Mouse (Mus musculus): Measurements from ENCODE around the gene Usp10. TPM values are rescaled to one million over a fixed set of nuclear protein-coding genes. Genes with fewer than 3 reads are reported as not detected.
A peak's percentile ranks its signal among the peaks of the same experiment; 100 is the strongest.

The Usp10 gene
- polyA plus RNA-seq, 1 experiment from 2014 or later: 127 TPM

DNA sequence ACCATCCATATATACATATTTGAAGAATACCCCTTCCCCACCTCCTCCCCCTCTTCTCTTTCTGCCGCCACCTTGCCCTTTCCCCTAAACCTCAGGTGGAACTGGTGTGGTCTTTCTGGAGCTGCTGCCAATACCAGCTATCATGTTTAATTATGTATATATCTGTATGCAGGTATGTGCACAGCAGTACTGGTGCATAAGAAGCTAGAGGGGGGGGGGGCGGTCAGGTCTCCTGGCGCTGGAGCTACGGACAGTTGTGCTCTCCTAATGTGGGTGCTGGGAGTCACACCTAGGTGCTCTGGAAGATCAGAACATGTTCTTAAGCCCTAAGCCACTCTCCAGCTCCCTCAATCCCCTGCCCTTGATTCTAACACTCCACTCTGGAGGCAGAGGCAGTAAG, 13.1 kb upstream of the Usp10 start:
- H3K27me3 ChIP-seq: peaks cover 29% of the 10 kb centered on the region
- H3K4me3 ChIP-seq: no peak overlapping the region
- no peak overlapping the region for H3K9ac ChIP-seq
- no peaks in the 10 kb centered on the region for H3K9me3 ChIP-seq
- H3K27ac ChIP-seq: no peak overlapping the region
- H3K4me1 ChIP-seq: peaks cover 4% of the 10 kb centered on the region; the same call in 1 of the 2 replicates
- H3K36me3 ChIP-seq: no peaks in the 10 kb centered on the region
- 79% methylated on average over 4 of the region's 4 CpGs for WGBS
- no peak for ATAC-seq (ENCODE audit: insufficient number of reproducible peaks, insufficient read depth, low FRiP score, low TSS enrichment, low read depth)
- no peak overlapping the region for H3K4me2 ChIP-seq

DNA sequence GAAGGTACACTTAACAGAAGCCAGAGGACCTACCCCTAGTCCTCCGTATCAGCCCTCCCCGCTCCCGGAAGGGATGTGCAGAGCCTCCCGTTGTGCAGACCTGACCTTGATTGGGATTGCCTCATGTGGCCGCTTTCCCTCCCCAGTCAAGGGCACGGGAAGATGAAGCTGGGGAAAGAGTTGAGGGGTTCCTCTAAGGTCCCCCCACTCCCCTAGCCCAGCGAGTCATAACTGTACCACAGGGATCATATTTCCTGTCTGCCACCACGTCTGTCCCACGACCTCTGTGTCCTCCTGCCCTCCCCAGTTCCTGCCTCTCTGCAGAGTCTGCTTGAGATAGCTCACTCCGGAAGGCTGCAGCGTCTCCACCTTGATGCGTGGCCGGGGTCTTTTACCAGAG, 12.2 kb upstream of the Usp10 start:
- Histone ChIP-seq H3K4me1 (peaks cover 4% of the 10 kb centered on the region; the same call in 1 of the 2 replicates), H3K36me3 (no peaks in the 10 kb centered on the region), H3K4me3 (no peak overlapping the region), H3K9me3 (no peaks in the 10 kb centered on the region), H3K27ac (no peak overlapping the region), H3K27me3 (peaks cover 29% of the 10 kb centered on the region), H3K9ac (no peak overlapping the region), H3K4me2 (no peak overlapping the region)
- WGBS: 20% methylated on average over 13 of the region's 13 CpGs
- no peak for ATAC-seq (ENCODE audit: insufficient number of reproducible peaks, insufficient read depth, low FRiP score, low TSS enrichment, low read depth)

DNA sequence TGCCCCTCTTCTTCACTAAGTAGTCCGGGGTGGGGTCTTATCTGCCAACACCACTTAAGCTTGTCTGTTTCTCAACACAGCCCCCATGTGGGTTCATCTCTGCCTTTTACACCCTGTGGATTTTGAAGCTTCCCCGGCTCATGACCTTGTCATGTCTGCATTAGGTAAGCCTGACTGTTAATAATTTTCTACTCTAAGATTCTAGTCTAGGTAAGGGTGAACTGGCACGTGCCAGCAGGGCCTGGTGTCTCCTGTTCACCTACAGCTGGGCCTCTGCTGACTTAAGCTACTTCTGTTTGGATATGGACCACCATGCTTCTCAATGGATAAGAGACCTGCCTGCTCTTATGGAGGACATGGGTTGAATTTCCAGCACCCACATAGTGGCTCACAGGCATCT, 8.8 kb upstream of the Usp10 start:
- Histone ChIP-seq H3K4me3 (no peak overlapping the region), H3K9me3 (no peaks in the 10 kb centered on the region), H3K27ac (no peak overlapping the region), H3K27me3 (peaks cover 29% of the 10 kb centered on the region), H3K4me1 (peaks cover 4% of the 10 kb centered on the region; the same call in 1 of the 2 replicates), H3K4me2 (no peak overlapping the region), H3K9ac (no peak overlapping the region), H3K36me3 (no peaks in the 10 kb centered on the region)
- 75% methylated on average over 3 of the region's 3 CpGs for WGBS
- ATAC-seq (ENCODE audit: insufficient number of reproducible peaks, insufficient read depth, low FRiP score, low TSS enrichment, low read depth): no peak

DNA sequence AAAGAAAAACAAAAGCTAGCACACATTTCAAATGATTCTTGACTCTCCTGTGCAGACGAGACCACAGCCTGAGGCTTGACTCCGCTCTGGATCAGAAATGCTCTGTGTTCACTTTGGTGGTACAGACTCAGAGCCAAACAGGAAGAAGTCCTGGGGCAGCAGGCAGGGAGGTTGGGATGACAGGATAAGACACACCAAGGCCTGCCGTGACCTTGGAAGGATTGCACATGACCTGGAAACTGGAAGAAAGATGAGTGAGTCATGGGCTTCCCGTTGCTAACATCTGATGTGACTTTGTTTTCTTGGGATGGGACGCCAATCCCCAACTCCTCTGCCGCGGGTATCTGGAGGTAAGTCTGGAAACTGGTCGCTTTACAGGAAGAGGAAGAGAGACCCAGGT, 8.2 kb upstream of the Usp10 start:
- Histone ChIP-seq H3K4me2 (no peak overlapping the region), H3K4me3 (no peak overlapping the region), H3K9me3 (no peaks in the 10 kb centered on the region), H3K27me3 (peaks cover 28% of the 10 kb centered on the region), H3K27ac (no peak overlapping the region), H3K36me3 (no peaks in the 10 kb centered on the region), H3K9ac (no peak overlapping the region), H3K4me1 (peaks cover 4% of the 10 kb centered on the region; the same call in 1 of the 2 replicates)
- ATAC-seq (ENCODE audit: insufficient number of reproducible peaks, insufficient read depth, low FRiP score, low TSS enrichment, low read depth): no peak
- WGBS: 59% methylated on average over 8 of the region's 8 CpGs

DNA sequence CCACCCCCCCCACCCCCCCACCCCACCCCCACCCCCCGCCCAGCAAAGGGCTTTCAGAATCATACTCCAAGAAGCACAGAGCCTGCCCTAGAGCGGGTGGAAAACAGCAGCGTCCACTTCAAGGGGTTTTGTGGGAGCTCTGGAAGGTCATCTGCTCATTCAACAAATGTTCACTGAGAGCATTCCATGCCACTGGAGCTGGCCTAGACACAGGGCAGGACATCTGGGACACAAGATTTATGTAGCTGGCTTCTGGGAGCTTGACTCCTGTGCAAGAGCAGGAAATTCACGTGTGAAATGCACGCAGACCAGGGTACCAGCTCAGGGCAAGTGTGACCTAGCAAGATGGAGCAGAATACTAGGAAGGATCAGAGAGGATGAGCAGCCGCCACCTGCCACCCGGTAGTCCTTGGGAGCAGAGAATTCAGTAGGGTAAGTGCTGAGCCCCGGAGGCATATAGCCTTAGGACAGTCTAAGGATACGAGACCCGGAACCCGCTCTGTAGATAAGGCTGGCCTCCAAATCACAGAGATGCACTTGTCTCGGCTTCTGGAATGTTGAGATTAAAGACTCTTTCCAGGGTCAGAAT, 5.7 kb upstream of the Usp10 start:
- 49% methylated on average over 12 of the region's 12 CpGs for WGBS
- Histone ChIP-seq H3K4me3 (no peak overlapping the region), H3K4me1 (no peaks in the 10 kb centered on the region), H3K4me2 (no peak overlapping the region), H3K27ac (no peak overlapping the region), H3K9ac (no peak overlapping the region), H3K36me3 (no peaks in the 10 kb centered on the region), H3K9me3 (no peaks in the 10 kb centered on the region), H3K27me3 (peaks cover 6% of the 10 kb centered on the region)
- ATAC-seq (ENCODE audit: insufficient number of reproducible peaks, insufficient read depth, low FRiP score, low TSS enrichment, low read depth): no peak

DNA sequence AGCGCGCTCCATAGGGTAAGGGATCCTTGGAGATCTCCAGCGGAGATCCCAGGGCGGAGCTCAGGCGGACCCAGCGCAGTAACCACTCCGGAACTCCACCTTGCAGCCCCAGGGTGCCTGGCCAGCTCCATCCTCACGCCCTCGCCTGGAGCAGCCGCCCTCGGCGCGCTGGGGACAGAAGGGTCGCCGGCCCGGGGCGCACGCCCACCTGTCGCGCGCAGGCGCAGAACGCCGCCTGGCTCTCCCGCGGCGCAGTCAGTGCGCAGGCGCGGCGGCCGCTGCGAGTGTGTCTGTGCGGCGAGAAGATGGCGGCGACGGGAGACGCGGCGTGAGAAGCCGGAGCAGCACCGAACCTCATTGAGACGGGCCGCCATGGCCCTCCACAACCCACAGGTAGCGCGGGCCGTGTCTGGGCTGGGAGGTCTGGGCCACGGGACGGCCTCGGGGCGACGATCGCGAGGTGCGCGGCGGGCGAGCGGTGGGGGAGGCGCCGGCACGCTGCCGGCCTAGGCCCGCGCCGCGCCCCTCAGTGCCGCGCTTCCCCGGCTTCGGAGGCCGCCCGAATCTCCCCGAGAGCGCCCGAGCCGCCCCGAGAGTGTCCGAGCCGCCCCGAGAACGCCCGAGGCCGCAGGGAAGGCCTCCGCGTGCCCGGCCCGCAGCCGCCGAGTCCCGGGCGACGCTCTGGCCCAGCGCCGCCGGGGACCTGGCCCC, 542 bp downstream of the Usp10 start, which contains the start of gene Gm20388:
Gene Gm20388, plus strand, starts transcription at position 295 of the 711 bp plus-strand sequence.
- under 1% methylated on average over 83 of the region's 97 CpGs for WGBS
- Histone ChIP-seq H3K4me3 (peak within 1 kb of the TSS; percentile 81), H3K4me1 (peaks cover 42% of the 10 kb centered on the region), H3K9ac (peak within 1 kb of the TSS; percentile 95), H3K36me3 (no peaks in the 10 kb centered on the region), H3K4me2 (peak within 1 kb of the TSS; percentile 93), H3K9me3 (no peaks in the 10 kb centered on the region), H3K27me3 (peaks cover 5% of the 10 kb centered on the region; the same call in 1 of the 2 replicates), H3K27ac (peak within 1 kb of the TSS; percentile 93)
- ATAC-seq (ENCODE audit: insufficient number of reproducible peaks, insufficient read depth, low FRiP score, low TSS enrichment, low read depth): peak; percentile 89

DNA sequence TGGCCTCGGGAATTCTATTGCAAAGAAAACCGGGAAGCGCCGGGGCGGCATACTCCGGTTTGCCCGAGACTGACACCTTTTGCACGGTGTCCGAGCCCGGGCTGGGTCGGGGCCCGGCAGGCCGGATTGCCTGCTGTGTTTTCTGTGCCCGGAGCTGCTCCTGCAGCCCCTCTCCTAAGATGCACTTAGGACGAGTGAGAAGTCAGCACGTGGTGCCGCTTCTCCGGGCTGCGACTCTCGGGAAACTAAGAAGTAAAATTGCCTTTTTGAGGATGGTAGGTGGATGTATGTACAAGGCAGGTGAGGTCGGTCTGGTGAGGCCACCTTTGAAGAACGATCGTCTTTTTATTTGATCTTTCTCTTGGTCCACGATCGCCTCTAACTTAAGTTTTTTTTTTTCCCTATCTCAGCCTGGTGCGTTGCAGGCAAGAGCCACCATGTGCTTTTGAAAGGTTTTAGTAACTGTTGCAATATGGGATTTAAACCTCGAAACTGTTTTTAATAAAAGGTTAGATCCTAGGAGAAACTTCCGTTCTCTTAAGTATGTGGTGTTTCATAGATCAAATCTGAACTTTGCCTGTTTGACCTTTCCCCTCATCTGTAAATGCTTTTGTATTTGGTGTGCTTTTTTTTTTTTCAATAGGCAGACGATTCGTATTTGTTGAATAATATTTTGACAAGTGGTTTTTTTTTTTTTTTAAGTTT, 1.2 kb downstream of the Usp10 start:
- ATAC-seq (ENCODE audit: insufficient number of reproducible peaks, insufficient read depth, low FRiP score, low TSS enrichment, low read depth): 0 out of 2 replicates have a peak, but pooled peaks have one; percentile 26
- Histone ChIP-seq H3K27me3 (peaks cover 5% of the 10 kb centered on the region; the same call in 1 of the 2 replicates), H3K4me3 (peak overlapping the region; percentile 81), H3K4me2 (peak overlapping the region; percentile 93), H3K4me1 (peaks cover 48% of the 10 kb centered on the region), H3K27ac (peak overlapping the region; percentile 93), H3K36me3 (no peaks in the 10 kb centered on the region), H3K9me3 (no peaks in the 10 kb centered on the region), H3K9ac (peak overlapping the region; percentile 95)
- WGBS: under 1% methylated on average over 30 of the region's 30 CpGs

DNA sequence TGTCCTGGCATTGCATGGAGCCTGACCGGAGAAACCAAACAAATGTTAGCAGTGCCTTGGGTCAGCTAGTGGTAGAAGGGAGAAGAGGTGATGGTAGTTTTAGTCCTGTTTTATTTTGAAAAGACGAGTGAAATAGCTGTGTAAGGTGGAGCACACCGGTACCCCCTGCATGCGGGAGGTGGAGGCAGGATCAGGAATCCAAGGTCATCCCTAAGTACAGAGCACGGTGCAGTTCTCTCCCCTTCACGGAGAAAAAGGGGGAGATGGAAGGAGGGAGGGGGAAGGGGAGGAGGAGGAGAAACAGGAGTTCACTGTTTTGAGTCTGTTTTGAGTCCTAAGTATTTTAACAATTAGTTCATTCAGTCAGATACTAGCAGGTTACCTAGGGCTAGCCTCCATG, 2.5 kb downstream of the Usp10 start:
- no peak overlapping the region for H3K27ac ChIP-seq
- peaks cover 5% of the 10 kb centered on the region; the same call in 1 of the 2 replicates for H3K27me3 ChIP-seq
- no peak for ATAC-seq (ENCODE audit: insufficient number of reproducible peaks, insufficient read depth, low FRiP score, low TSS enrichment, low read depth)
- peak overlapping the region; percentile 49; the same call in 1 of the 2 replicates for H3K9ac ChIP-seq
- H3K36me3 ChIP-seq: no peaks in the 10 kb centered on the region
- peak overlapping the region; percentile 93 for H3K4me2 ChIP-seq
- peaks cover 58% of the 10 kb centered on the region for H3K4me1 ChIP-seq
- no peaks in the 10 kb centered on the region for H3K9me3 ChIP-seq
- 52% methylated on average over 6 of the region's 6 CpGs for WGBS
- H3K4me3 ChIP-seq: peak overlapping the region; percentile 81

DNA sequence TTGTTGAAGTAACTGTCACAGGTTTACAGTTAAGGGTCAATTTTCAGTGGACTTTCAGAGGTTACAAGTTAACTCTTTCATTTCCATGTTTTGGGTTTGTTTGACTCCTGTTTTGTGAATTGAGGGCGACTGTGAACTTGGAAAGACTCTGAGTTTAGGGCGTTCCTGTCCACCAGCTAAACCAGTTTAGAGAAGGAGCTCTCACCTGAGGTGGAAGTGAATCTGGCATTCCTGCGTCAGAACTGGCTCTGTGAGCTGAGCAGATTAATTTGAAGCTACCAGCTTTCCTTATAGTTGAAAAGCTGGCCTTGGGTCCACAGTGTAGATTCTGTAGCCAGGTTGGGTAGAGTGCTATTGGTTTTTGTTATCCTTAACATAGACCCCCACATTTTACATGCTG, 3.0 kb downstream of the Usp10 start:
- Histone ChIP-seq H3K27me3 (peaks cover 5% of the 10 kb centered on the region; the same call in 1 of the 2 replicates), H3K4me3 (0 out of 2 replicates have a peak overlapping the region, but pooled peaks have one; percentile 81), H3K9me3 (no peaks in the 10 kb centered on the region), H3K4me2 (peak overlapping the region; percentile 93), H3K27ac (no peak overlapping the region), H3K36me3 (no peaks in the 10 kb centered on the region), H3K4me1 (peaks cover 59% of the 10 kb centered on the region), H3K9ac (0 out of 2 replicates have a peak overlapping the region, but pooled peaks have one; percentile 52)
- WGBS: 59% methylated on average over 3 of the region's 3 CpGs
- no peak for ATAC-seq (ENCODE audit: insufficient number of reproducible peaks, insufficient read depth, low FRiP score, low TSS enrichment, low read depth)

DNA sequence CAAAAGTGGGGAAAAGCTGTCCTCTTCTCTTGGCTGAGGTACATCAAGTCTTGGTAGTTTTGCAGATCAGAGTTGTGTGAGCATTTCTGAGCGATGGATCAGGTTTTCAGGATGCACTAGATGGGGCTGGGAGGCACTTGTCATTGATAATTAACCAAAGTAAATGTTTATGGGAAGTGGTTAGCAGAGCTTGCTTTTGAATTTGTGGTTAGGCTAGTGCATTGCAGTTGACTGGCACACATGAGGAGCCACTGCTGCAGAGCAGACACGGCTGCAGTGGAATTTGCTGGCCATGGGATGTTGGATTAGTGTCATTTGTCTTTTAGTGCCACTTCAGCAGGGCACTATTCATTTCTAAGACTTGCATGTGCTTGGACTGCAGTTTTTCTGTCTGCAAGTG, 4.0 kb downstream of the Usp10 start:
- Histone ChIP-seq H3K4me3 (no peak overlapping the region), H3K36me3 (peaks cover 4% of the 10 kb centered on the region; the same call in 1 of the 2 replicates), H3K27me3 (peaks cover 5% of the 10 kb centered on the region; the same call in 1 of the 2 replicates), H3K9me3 (no peaks in the 10 kb centered on the region), H3K4me1 (peaks cover 59% of the 10 kb centered on the region), H3K4me2 (0 out of 2 replicates have a peak overlapping the region, but pooled peaks have one; percentile 93), H3K27ac (no peak overlapping the region), H3K9ac (0 out of 2 replicates have a peak overlapping the region, but pooled peaks have one; percentile 2)
- ATAC-seq (ENCODE audit: insufficient number of reproducible peaks, insufficient read depth, low FRiP score, low TSS enrichment, low read depth): no peak
- WGBS: 39% methylated on average over 2 of the region's 2 CpGs

DNA sequence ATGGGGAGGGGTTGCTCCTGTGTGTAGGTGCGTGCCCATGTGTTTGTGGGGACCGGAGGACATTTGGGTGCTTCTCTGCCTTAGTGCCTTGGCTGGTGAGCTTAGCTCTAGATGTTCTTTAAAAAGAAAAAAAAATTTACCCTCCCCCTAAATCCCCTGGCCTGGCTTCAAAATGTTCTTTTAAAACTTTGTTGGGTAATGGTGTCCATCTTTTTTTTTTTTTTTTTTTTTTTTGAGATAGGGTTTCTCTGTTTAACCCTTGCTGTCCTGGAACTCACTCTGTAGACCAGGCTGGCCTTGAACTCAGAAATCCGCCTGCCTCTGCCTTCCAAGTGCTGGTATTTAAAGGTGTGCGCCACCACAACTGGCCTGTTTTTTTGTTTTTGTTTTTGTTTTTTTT, 5.1 kb downstream of the Usp10 start:
- Histone ChIP-seq H3K4me1 (peaks cover 55% of the 10 kb centered on the region), H3K9me3 (no peaks in the 10 kb centered on the region), H3K27ac (no peak overlapping the region), H3K4me3 (no peak overlapping the region), H3K4me2 (no peak overlapping the region), H3K36me3 (peaks cover 4% of the 10 kb centered on the region; the same call in 1 of the 2 replicates), H3K9ac (no peak overlapping the region), H3K27me3 (no peaks in the 10 kb centered on the region)
- no peak for ATAC-seq (ENCODE audit: insufficient number of reproducible peaks, insufficient read depth, low FRiP score, low TSS enrichment, low read depth)
- WGBS: 88% methylated on average over 4 of the region's 4 CpGs

Measured in embryonic facial prominence, embryonic 13.5 days (tissue).